Mouse (Mus musculus) right cerebral cortex, postnatal 25 days (tissue): Measurements from ENCODE around the gene Hdac1.
A peak's percentile ranks its signal among the peaks of the same experiment; 100 is the strongest.
"Not testable (repeated sequence)": the region's sequence is repeated elsewhere in the genome, so short reads cannot be mapped to it uniquely, and the experiment has no call there.

ENCODE experiments used
- DNase-seq: peaks from one replicate; pipeline ENCODE4 v3.0.0; 2022

The Hdac1 gene

GRCm38 (mm10) chr4:129557256-129557808 lies 14.8 kb upstream of the Hdac1 start:
- DNase-seq: no peak

- DNase-seq: peak; percentile 77
Measured at GRCm38 (mm10) chr4:129556532-129557223, 14.2 kb upstream of the Hdac1 start.

- DNase-seq: peak; percentile 27
Measured at GRCm38 (mm10) chr4:129555862-129556531, 13.5 kb upstream of the Hdac1 start.

GRCm38 (mm10) chr4:129555421-129555861 lies 12.9 kb upstream of the Hdac1 start:
- peak; percentile 27 for DNase-seq

- not testable (repeated sequence) for DNase-seq
Measured at GRCm38 (mm10) chr4:129554512-129554911, 12.0 kb upstream of the Hdac1 start.

- no peak for DNase-seq
Measured at GRCm38 (mm10) chr4:129550295-129550694, 7.8 kb upstream of the Hdac1 start.

GRCm38 (mm10) chr4:129549306-129549705 lies 6.8 kb upstream of the Hdac1 start:
- DNase-seq: no peak

GRCm38 (mm10) chr4:129547631-129548030 lies 5.1 kb upstream of the Hdac1 start:
- not testable (repeated sequence) for DNase-seq

- DNase-seq: no peak
Measured at GRCm38 (mm10) chr4:129544106-129544505, 1.6 kb upstream of the Hdac1 start.

- no peak for DNase-seq
Measured at GRCm38 (mm10) chr4:129541868-129542591, 483 bp downstream of the Hdac1 start.

GRCm38 (mm10) chr4:129540012-129540411 lies 2.5 kb downstream of the Hdac1 start:
- no peak for DNase-seq

GRCm38 (mm10) chr4:129528901-129529300 lies 13.6 kb downstream of the Hdac1 start:
- DNase-seq: not testable (repeated sequence)

GRCm38 (mm10) chr4:129525889-129526288 lies 16.6 kb downstream of the Hdac1 start:
- no peak for DNase-seq

- no peak for DNase-seq
Measured at GRCm38 (mm10) chr4:129525338-129525737, 17.2 kb downstream of the Hdac1 start.

- DNase-seq: no peak
Measured at GRCm38 (mm10) chr4:129518519-129518918, 24.0 kb downstream of the Hdac1 start.

GRCm38 (mm10) chr4:129516925-129517324 lies 25.6 kb downstream of the Hdac1 start:
- no peak for DNase-seq

- peak; percentile 61 for DNase-seq
Measured at GRCm38 (mm10) chr4:129514300-129514898, 28.1 kb downstream of the Hdac1 start.

GRCm38 (mm10) chr4:129513891-129514290 lies 28.6 kb downstream of the Hdac1 start:
- DNase-seq: no peak

GRCm38 (mm10) chr4:129513086-129513767 lies 29.3 kb downstream of the Hdac1 start, which contains the start of gene Marcksl1:
Gene Marcksl1 (plus strand): TSS chr4:129513581.
- DNase-seq: peak; percentile 82

GRCm38 (mm10) chr4:129511413-129512096 lies 31.0 kb downstream of the Hdac1 start:
- no peak for DNase-seq

GRCm38 (mm10) chr4:129510723-129511412 lies 31.6 kb downstream of the Hdac1 start:
- no peak for DNase-seq
